Mouse (Mus musculus) intestine, embryonic 16.5 days (tissue): ENCODE data around the gene Necab2. TPM values are rescaled to one million over a fixed set of nuclear protein-coding genes. Genes with fewer than 3 reads are reported as not detected.

ENCODE experiments used
- ATAC-seq: fragments of 200-750 bp; cut with Nextera tagmentation; 2 replicates; pipeline ENCODE4 v1.8.0; 2017; ENCODE audit warnings: moderate TSS enrichment, moderate library complexity
- H3K27ac ChIP-seq: fragments of 300-500 bp; sonication (generic); 2 replicates; pipeline ENCODE4 v1.5.1; 2014; ENCODE audit warnings: mild to moderate bottlenecking, low read length
- H3K27me3 ChIP-seq: fragments of 300-500 bp; sonication (generic); replicated peaks from 2 replicates; pipeline ENCODE4 v1.6.1; 2014; ENCODE audit warnings: low read length, control low read depth, mixed read lengths; ENCODE audit not compliant: control insufficient read depth, insufficient read depth
- H3K36me3 ChIP-seq: fragments of 300-500 bp; sonication (generic); 2 replicates; pipeline ENCODE4 v1.6.1; 2014; ENCODE audit warnings: low read length, control low read depth; ENCODE audit not compliant: control insufficient read depth, insufficient read depth
- H3K4me1 ChIP-seq: fragments of 300-500 bp; sonication (generic); 2 replicates; pipeline ENCODE4 v1.6.1; 2014; ENCODE audit warnings: low read length, control low read depth, mixed read lengths; ENCODE audit not compliant: control insufficient read depth, insufficient read depth
- H3K4me2 ChIP-seq: fragments of 300-500 bp; sonication (generic); 2 replicates; pipeline ENCODE4 v1.6.1; 2014; ENCODE audit warnings: low read depth, low read length, control low read depth
- H3K4me3 ChIP-seq: fragments of 300-500 bp; sonication (generic); 2 replicates; pipeline ENCODE4 v1.5.1; 2014; ENCODE audit warnings: mild to moderate bottlenecking, low read length
- H3K9ac ChIP-seq: fragments of 300-500 bp; sonication (generic); 2 replicates; pipeline ENCODE4 v1.6.1; 2014; ENCODE audit warnings: low read depth, low read length
- H3K9me3 ChIP-seq: fragments of 300-500 bp; sonication (generic); 2 replicates; pipeline ENCODE4 v1.6.1; 2016; ENCODE audit warnings: low read length, control low read depth; ENCODE audit not compliant: control insufficient read depth
- WGBS: fragments of 180-500 bp; shearing (Covaris S2); extraction: QIAGEN DNeasy Blood & Tissue Kit; methylation state at CpG from one replicate; pipeline ENCODE4 v1.1.7; 2014; 5-methylcytosine and 5-hydroxymethylcytosine counted together
- polyA plus RNA-seq: library from polyadenylated mRNA; unstranded; fragments of >200 nt; fragmentation: Nextera tagmentation; extraction: Ambion mirVana; gene quantifications from 2 replicates; pipeline ENCODE4 v1.2.1, GENCODE M21; 2015

Gene Necab2
- polyA plus RNA-seq, 1 experiment from 2014 or later, result 1.6 TPM

DNA sequence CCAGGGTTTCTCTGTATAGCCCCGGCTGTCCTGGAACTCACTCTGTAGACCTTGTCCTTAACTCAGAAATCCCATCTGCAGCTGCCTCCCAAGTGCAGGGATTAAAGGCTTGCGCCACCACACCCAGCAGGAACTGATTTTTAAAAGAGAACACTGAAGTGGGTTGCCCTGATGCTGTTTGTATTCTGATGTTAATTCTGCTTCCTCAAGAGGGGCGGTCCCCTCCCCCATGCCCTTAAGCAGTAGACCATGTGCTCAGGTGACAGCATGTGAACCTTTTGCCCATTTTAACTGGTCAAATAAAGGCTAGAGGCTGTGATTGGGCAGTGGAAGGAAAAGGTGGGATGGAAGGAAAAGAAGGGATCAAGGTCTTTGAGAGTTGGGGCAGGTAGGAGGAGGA, 69.2 kb downstream of the Necab2 start:
- Histone ChIP-seq H3K4me3 (no peak overlapping the region), H3K4me2 (no peak overlapping the region), H3K36me3 (peaks cover 32% of the 10 kb centered on the region), H3K27ac (no peak overlapping the region), H3K4me1 (no peaks in the 10 kb centered on the region), H3K9me3 (no peaks in the 10 kb centered on the region), H3K9ac (no peak overlapping the region), H3K27me3 (no peaks in the 10 kb centered on the region)
- no peak for ATAC-seq
- WGBS, result 80% methylated on average over 3 of the region's 3 CpGs

- no peak overlapping the region for H3K4me3 ChIP-seq
- H3K36me3 ChIP-seq, result peaks cover 35% of the 10 kb centered on the region
- H3K4me2 ChIP-seq, result no peak overlapping the region
- no peak overlapping the region for H3K9ac ChIP-seq
- no peaks in the 10 kb centered on the region for H3K9me3 ChIP-seq
- H3K4me1 ChIP-seq, result no peaks in the 10 kb centered on the region
- ATAC-seq, result no peak
- no peaks in the 10 kb centered on the region for H3K27me3 ChIP-seq
- WGBS, result 62% methylated on average over 5 of the region's 5 CpGs
- no peak overlapping the region for H3K27ac ChIP-seq
Observed at GRCm38 (mm10) chr8:119516674-119517073, 70.2 kb downstream of the Necab2 start.

- no peak overlapping the region for H3K9ac ChIP-seq
- H3K4me2 ChIP-seq, result no peak overlapping the region
- H3K4me3 ChIP-seq, result no peak overlapping the region
- peaks cover 39% of the 10 kb centered on the region for H3K36me3 ChIP-seq
- H3K4me1 ChIP-seq, result no peaks in the 10 kb centered on the region
- no peak for ATAC-seq
- H3K27me3 ChIP-seq, result no peaks in the 10 kb centered on the region
- WGBS, result 69% methylated on average over 7 of the region's 7 CpGs
- no peak overlapping the region for H3K27ac ChIP-seq
- no peaks in the 10 kb centered on the region for H3K9me3 ChIP-seq
Observed at GRCm38 (mm10) chr8:119520102-119520501, 73.6 kb downstream of the Necab2 start.

Other genes starting within 250 kb of the Necab2 start
- 259 and 264 TPM in 2 replicates for gene Hsbp1, start 102.2 kb upstream of the Necab2 start, polyA plus RNA-seq
- 20.6 and 22.7 TPM in 2 replicates for gene Mlycd, start 51.8 kb upstream of the Necab2 start, polyA plus RNA-seq
- gene Osgin1, start 12.6 kb upstream of the Necab2 start, polyA plus RNA-seq, result 8.0 and 9.2 TPM in 2 replicates
- gene Slc38a8, start 55.0 kb downstream of the Necab2 start, polyA plus RNA-seq, result 0.05 and 0.06 TPM in 2 replicates
- gene Mbtps1, start 112.0 kb downstream of the Necab2 start, polyA plus RNA-seq, result 78.0 and 82.5 TPM in 2 replicates
- 32.3 and 33.3 TPM in 2 replicates for gene Hsdl1, start 128.5 kb downstream of the Necab2 start, polyA plus RNA-seq
- 2.6 and 3.5 TPM in 2 replicates for gene Dnaaf1, start 128.5 kb downstream of the Necab2 start, polyA plus RNA-seq
- gene Taf1c, start 158.5 kb downstream of the Necab2 start, polyA plus RNA-seq, result 11.6 and 11.9 TPM in 2 replicates
- gene Adad2, start 166.0 kb downstream of the Necab2 start, polyA plus RNA-seq, result 0.09 TPM in 1 of 2 replicates, not detected in the other
- 0.23 TPM in 2 replicates for gene Kcng4, start 189.0 kb downstream of the Necab2 start, polyA plus RNA-seq
- gene Wfdc1, start 219.6 kb downstream of the Necab2 start, polyA plus RNA-seq, result 4.6 and 5.4 TPM in 2 replicates